Mouse (Mus musculus) B cell, adult 2 months (primary cell): Measurements from ENCODE around the gene Hgd.

ENCODE experiments used
- DNase-seq, 2 experiments: peaks; one replicate each; pipeline ENCODE4 v3.0.0; 2022

Hgd gene

GRCm38 (mm10) chr16:37579994-37580393, at the start of gene Hgd:
Gene Hgd, plus strand, starts transcription at chr16:37580153.
- DNase-seq: no peak

GRCm38 (mm10) chr16:37530170-37530569, 49.8 kb upstream of the Hgd start:
- DNase-seq: no peak

- no peak for DNase-seq
Measured at GRCm38 (mm10) chr16:37532046-37532445, 47.9 kb upstream of the Hgd start.

GRCm38 (mm10) chr16:37533369-37534068, 46.4 kb upstream of the Hgd start:
- no peak for DNase-seq

GRCm38 (mm10) chr16:37539240-37539610, 40.7 kb upstream of the Hgd start:
- DNase-seq: no peak

GRCm38 (mm10) chr16:37539611-37540580, 40.1 kb upstream of the Hgd start, which contains the start of the genes Gtf2e1 and Rabl3:
Gene Gtf2e1, minus strand, starts transcription at chr16:37539789.
Gene Rabl3, plus strand, starts transcription at chr16:37539885.
- DNase-seq: peak; percentile 92 to 94

GRCm38 (mm10) chr16:37540776-37541175, 39.2 kb upstream of the Hgd start:
- DNase-seq: no peak

- no peak for DNase-seq
Measured at GRCm38 (mm10) chr16:37546312-37546711, 33.6 kb upstream of the Hgd start.

GRCm38 (mm10) chr16:37550266-37550665, 29.7 kb upstream of the Hgd start:
- DNase-seq: no peak

- no peak for DNase-seq
Measured at GRCm38 (mm10) chr16:37550981-37551380, 29.0 kb upstream of the Hgd start.

- DNase-seq: no peak
Measured at GRCm38 (mm10) chr16:37552824-37553223, 27.1 kb upstream of the Hgd start.

GRCm38 (mm10) chr16:37562414-37562813, 17.5 kb upstream of the Hgd start:
- DNase-seq: no peak

- no peak for DNase-seq
Measured at GRCm38 (mm10) chr16:37562961-37563360, 17.0 kb upstream of the Hgd start.

- DNase-seq: no peak
Measured at GRCm38 (mm10) chr16:37565117-37565516, 14.8 kb upstream of the Hgd start.

GRCm38 (mm10) chr16:37566107-37566506, 13.8 kb upstream of the Hgd start:
- DNase-seq: no peak

GRCm38 (mm10) chr16:37567113-37568050, 12.6 kb upstream of the Hgd start:
- DNase-seq: no peak

GRCm38 (mm10) chr16:37571554-37571953, 8.4 kb upstream of the Hgd start:
- no peak for DNase-seq

- DNase-seq: no peak
Measured at GRCm38 (mm10) chr16:37572117-37572754, 7.7 kb upstream of the Hgd start.

GRCm38 (mm10) chr16:37573061-37573460, 6.9 kb upstream of the Hgd start:
- peak in 1 of 2 experiments; percentile 5 for DNase-seq

- no peak for DNase-seq
Measured at GRCm38 (mm10) chr16:37575325-37575724, 4.6 kb upstream of the Hgd start.

- DNase-seq: no peak
Measured at GRCm38 (mm10) chr16:37579591-37579990, 362 bp upstream of the Hgd start.

- no peak for DNase-seq
Measured at GRCm38 (mm10) chr16:37580651-37581050, 698 bp downstream of the Hgd start.
